Mouse (Mus musculus) megakaryocyte, embryonic 14.5 days (primary cell): Measurements from ENCODE around the gene Itm2a.

Source experiments
- FLI1 ChIP-seq: IDR thresholded peaks from 2 replicates; pipeline ENCODE4 v1.6.1; 2012; ENCODE audit warnings: low read length, inconsistent platforms, mixed read lengths
- GATA1 ChIP-seq: IDR thresholded peaks from 3 replicates; pipeline ENCODE4 v1.6.1; 2012; ENCODE audit warnings: mixed read lengths, low read length, inconsistent platforms, borderline replicate concordance

DNA sequence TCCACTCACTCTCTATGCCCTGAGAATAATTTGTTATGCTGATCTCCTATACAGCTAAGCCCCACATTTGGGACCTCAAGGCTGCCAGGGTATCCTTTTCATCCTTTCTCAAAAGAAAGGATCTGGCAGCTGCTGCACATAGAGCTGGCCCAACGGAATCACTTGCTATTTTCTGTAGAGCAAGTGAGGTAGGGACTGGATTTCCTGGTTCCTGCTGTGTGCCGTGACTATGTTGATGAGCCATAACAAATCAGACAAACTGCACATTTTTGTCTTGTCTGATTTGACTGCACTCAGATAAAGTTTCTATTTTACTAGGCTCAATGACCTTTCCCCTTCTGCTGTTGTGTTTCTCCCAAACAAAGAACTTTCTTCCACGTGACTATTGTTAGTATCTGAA is 14.2 kb upstream of the Itm2a start:
- no peak for TF ChIP-seq GATA1
- TF ChIP-seq FLI1: no peak
